Mouse (Mus musculus) liver, adult (tissue): ENCODE data around the gene Rhobtb1.

ENCODE experiments used
- GATA4 ChIP-seq: IDR thresholded peaks from 2 replicates; pipeline ENCODE4 v1.6.1; 2014; ENCODE audit warnings: mild to moderate bottlenecking, low read length; ENCODE audit not compliant: insufficient replicate concordance

Rhobtb1 gene

GRCm38 (mm10) chr10:69258588-69258987 lies 107.4 kb downstream of the Rhobtb1 start:
- peak; percentile 61; the same call in 1 of the 2 replicates for TF ChIP-seq GATA4

- TF ChIP-seq GATA4: no peak
These were observed 107.9 kb downstream of the Rhobtb1 start for GRCm38 (mm10) chr10:69259161-69259560.

- peak; percentile 23; the same call in 1 of the 2 replicates for TF ChIP-seq GATA4
These were observed 108.7 kb downstream of the Rhobtb1 start for GRCm38 (mm10) chr10:69259929-69260328.

- no peak for TF ChIP-seq GATA4
These were observed 111.9 kb downstream of the Rhobtb1 start for GRCm38 (mm10) chr10:69262918-69263822.

- TF ChIP-seq GATA4: no peak
These were observed 112.7 kb downstream of the Rhobtb1 start for GRCm38 (mm10) chr10:69263906-69264305.

- 0 out of 2 replicates have a peak, but pooled peaks have one; percentile 46 for TF ChIP-seq GATA4
These were observed 114.2 kb downstream of the Rhobtb1 start for GRCm38 (mm10) chr10:69265421-69265820.

- TF ChIP-seq GATA4: no peak
These were observed 116.9 kb downstream of the Rhobtb1 start for GRCm38 (mm10) chr10:69268061-69268643.

GRCm38 (mm10) chr10:69271436-69271835 lies 120.2 kb downstream of the Rhobtb1 start:
- no peak for TF ChIP-seq GATA4

- no peak for TF ChIP-seq GATA4
These were observed 123.0 kb downstream of the Rhobtb1 start for GRCm38 (mm10) chr10:69274275-69274674.

- no peak for TF ChIP-seq GATA4
These were observed 123.5 kb downstream of the Rhobtb1 start for GRCm38 (mm10) chr10:69274705-69275104.

GRCm38 (mm10) chr10:69275811-69276775 lies 124.9 kb downstream of the Rhobtb1 start:
- TF ChIP-seq GATA4: no peak

GRCm38 (mm10) chr10:69276920-69277435 lies 125.7 kb downstream of the Rhobtb1 start:
- no peak for TF ChIP-seq GATA4

GRCm38 (mm10) chr10:69278764-69279606 lies 127.8 kb downstream of the Rhobtb1 start:
- no peak for TF ChIP-seq GATA4

GRCm38 (mm10) chr10:69279607-69279978 lies 128.4 kb downstream of the Rhobtb1 start:
- no peak for TF ChIP-seq GATA4
